Mouse (Mus musculus): Measurements from ENCODE around the gene Gal3st2b. TPM values are rescaled to one million over a fixed set of nuclear protein-coding genes. Genes with fewer than 3 reads are reported as not detected.
"Not testable (repeated sequence)": the region's sequence is repeated elsewhere in the genome, so short reads cannot be mapped to it uniquely, and the experiment has no call there.

Gal3st2b gene
- polyA plus RNA-seq, 1 experiment from 2014 or later: 0.10 TPM

DNA sequence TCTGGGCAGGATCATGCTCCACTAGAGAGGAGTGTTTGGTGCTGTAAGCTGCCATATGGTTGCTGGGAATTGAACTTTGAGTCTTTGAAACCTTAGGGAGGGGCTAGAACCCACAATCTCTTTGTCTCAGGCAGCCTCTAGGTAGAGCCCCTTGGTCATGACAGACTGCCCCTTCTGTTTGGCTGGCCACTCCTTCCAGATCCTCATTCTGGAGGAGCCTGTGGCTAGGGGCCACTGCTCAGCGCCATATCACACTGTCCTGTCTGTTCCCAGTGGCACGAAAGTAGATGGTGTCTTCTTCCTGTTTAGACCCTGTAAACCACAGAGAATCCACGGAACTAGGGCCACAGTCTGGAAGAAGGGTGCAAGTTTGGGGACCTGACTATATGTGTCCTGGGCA lies 4.5 kb downstream of the Gal3st2b start:
- not testable (repeated sequence) for H3K27ac ChIP-seq; H3K27me3 ChIP-seq; H3K4me1 ChIP-seq; ATAC-seq (ENCODE audit: borderline replicate concordance, extremely low read depth, low FRiP score, low TSS enrichment); H3K9ac ChIP-seq; H3K36me3 ChIP-seq; H3K4me2 ChIP-seq; H3K9me3 ChIP-seq; H3K4me3 ChIP-seq
- WGBS: 80% methylated on average over 3 of the region's 3 CpGs

DNA sequence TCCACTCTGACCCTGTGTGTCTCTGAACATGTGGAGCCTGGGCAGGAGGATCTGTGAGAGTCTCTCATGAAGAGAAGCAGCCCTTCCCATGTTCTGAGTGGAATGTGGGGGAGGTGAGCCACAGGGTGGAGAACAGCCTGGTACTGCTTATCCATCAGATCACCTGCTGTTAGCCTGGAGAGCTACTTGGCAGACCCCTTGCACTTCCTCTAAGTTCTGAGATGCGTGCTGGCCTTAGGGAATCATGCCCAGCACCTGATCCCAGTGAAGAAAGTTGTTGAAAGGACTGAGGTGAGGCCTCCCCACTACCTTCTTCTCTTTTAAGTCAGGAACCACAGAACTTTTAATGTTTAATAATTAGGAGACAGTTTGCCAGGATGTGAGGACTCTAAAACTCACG lies 5.0 kb downstream of the Gal3st2b start:
- 36% methylated on average over 2 of the region's 2 CpGs for WGBS
- H3K27me3 ChIP-seq: not testable (repeated sequence)

DNA sequence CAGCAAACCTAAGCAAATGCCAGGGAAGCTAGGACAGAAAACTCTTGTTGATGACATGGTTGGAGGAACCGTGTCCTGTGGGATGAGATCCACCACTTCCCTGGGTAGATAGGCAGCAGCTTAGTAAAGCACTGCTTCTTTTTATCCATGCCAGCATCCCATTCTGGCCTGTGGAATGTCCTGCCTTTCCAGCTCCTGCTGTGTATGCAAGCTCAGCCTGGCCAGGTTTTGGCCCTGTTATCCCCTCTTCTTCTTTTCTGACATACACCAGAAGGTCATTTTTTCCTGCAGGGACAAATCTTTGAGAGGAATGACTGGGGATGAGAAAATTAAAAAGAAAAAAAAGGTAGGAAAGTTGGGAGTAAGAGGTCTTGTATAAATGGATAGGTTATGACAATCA lies 17.3 kb downstream of the Gal3st2b start:
- H3K9me3 ChIP-seq; H3K36me3 ChIP-seq; H3K27me3 ChIP-seq; H3K4me2 ChIP-seq; ATAC-seq (ENCODE audit: borderline replicate concordance, extremely low read depth, low FRiP score, low TSS enrichment); H3K27ac ChIP-seq; H3K4me3 ChIP-seq; H3K9ac ChIP-seq; H3K4me1 ChIP-seq: not testable (repeated sequence)
- WGBS: 81% methylated on average over 1 of the region's 1 CpGs

More for the DNA sequence above, 5.0 kb downstream of the Gal3st2b start:
- H3K36me3 ChIP-seq; H3K9ac ChIP-seq; H3K9me3 ChIP-seq; H3K27ac ChIP-seq; ATAC-seq (ENCODE audit: borderline replicate concordance, extremely low read depth, low FRiP score, low TSS enrichment); H3K4me2 ChIP-seq; H3K4me1 ChIP-seq; H3K4me3 ChIP-seq: not testable (repeated sequence)

- WGBS: 36% methylated on average over 1 of the region's 1 CpGs
Measured at GRCm38 (mm10) chr1:93937807-93938206, 19.7 kb downstream of the Gal3st2b start.

GRCm38 (mm10) chr1:93938415-93938814 lies 20.3 kb downstream of the Gal3st2b start:
- not testable (repeated sequence) for H3K4me1 ChIP-seq; H3K27ac ChIP-seq; H3K27me3 ChIP-seq; H3K9me3 ChIP-seq; H3K36me3 ChIP-seq; ATAC-seq (ENCODE audit: borderline replicate concordance, extremely low read depth, low FRiP score, low TSS enrichment); H3K4me2 ChIP-seq; H3K4me3 ChIP-seq; H3K9ac ChIP-seq
- WGBS: 79% methylated on average over 7 of the region's 7 CpGs

More at GRCm38 (mm10) chr1:93937807-93938206, 19.7 kb downstream of the Gal3st2b start:
- H3K27ac ChIP-seq; H3K4me1 ChIP-seq; H3K9ac ChIP-seq; H3K4me3 ChIP-seq; ATAC-seq (ENCODE audit: borderline replicate concordance, extremely low read depth, low FRiP score, low TSS enrichment); H3K36me3 ChIP-seq; H3K9me3 ChIP-seq; H3K4me2 ChIP-seq; H3K27me3 ChIP-seq: not testable (repeated sequence)

GRCm38 (mm10) chr1:93949087-93949486 lies 31.0 kb downstream of the Gal3st2b start:
- not testable (repeated sequence) for H3K9me3 ChIP-seq; H3K4me3 ChIP-seq; H3K27ac ChIP-seq; H3K9ac ChIP-seq; H3K4me1 ChIP-seq; H3K27me3 ChIP-seq; H3K36me3 ChIP-seq; ATAC-seq (ENCODE audit: borderline replicate concordance, extremely low read depth, low FRiP score, low TSS enrichment); H3K4me2 ChIP-seq
- no CpG with 5 or more reads among the region's 11 CpGs for WGBS

DNA sequence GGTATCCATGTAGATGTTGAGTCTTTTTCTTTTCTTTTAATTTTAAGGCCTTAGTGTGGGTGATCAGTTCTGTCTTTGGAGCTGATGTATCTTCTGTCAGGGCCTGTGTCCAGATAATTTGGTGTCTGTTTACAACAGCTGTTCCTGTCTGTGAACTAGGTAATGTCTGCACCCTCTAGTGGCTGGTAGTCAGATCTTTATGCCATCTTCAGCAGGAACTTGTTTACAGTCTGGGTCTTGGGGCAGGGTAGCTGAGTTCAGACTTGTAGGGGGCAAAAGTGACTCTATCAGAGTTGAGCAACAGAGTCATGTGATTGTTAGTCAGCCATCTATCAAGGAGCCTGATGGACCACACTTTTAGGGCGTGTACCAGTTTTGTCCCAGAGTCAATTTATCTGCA lies 48.4 kb downstream of the Gal3st2b start:
- H3K4me3 ChIP-seq, H3K9me3 ChIP-seq, H3K36me3 ChIP-seq, H3K4me2 ChIP-seq, H3K9ac ChIP-seq, H3K27ac ChIP-seq, H3K27me3 ChIP-seq, H3K4me1 ChIP-seq: not testable (repeated sequence)
- 0 out of 2 replicates have a peak, but pooled peaks have one; percentile 27 for ATAC-seq (ENCODE audit: borderline replicate concordance, extremely low read depth, low FRiP score, low TSS enrichment)
- WGBS: no CpG with 5 or more reads among the region's 1 CpGs

GRCm38 (mm10) chr1:93970380-93970779 lies 52.3 kb downstream of the Gal3st2b start:
- H3K4me2 ChIP-seq; H3K27ac ChIP-seq; H3K36me3 ChIP-seq; H3K9me3 ChIP-seq; H3K9ac ChIP-seq; H3K4me1 ChIP-seq; H3K27me3 ChIP-seq; ATAC-seq (ENCODE audit: borderline replicate concordance, extremely low read depth, low FRiP score, low TSS enrichment); H3K4me3 ChIP-seq: not testable (repeated sequence)
- WGBS: 33% methylated on average over 3 of the region's 5 CpGs

DNA sequence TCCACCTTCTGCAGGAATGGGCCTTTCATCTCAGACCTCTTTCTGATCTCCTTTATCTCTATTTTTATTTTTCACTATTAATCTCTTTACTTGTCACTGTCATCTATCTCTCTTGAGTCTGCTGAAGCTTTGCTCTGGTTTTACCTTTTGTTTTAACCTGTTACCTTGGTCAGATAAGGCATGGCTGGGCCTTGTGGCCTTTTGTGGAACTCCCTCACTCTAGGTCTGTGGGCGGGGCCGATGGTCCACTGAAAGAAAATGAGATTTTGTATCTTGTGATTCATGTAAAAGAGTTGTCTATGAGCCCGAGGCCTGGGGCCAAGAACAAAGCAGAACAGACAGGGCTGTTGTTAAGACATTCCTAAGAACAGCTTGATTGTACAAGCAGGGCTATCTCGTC lies 52.7 kb downstream of the Gal3st2b start:
- not testable (repeated sequence) for H3K4me3 ChIP-seq; ATAC-seq (ENCODE audit: borderline replicate concordance, extremely low read depth, low FRiP score, low TSS enrichment); H3K9ac ChIP-seq; H3K27ac ChIP-seq; H3K4me1 ChIP-seq; H3K9me3 ChIP-seq; H3K27me3 ChIP-seq; H3K36me3 ChIP-seq; H3K4me2 ChIP-seq
- no CpG with 5 or more reads among the region's 4 CpGs for WGBS

- not testable (repeated sequence) for ATAC-seq (ENCODE audit: borderline replicate concordance, extremely low read depth, low FRiP score, low TSS enrichment); H3K4me3 ChIP-seq; H3K4me1 ChIP-seq; H3K27ac ChIP-seq; H3K27me3 ChIP-seq; H3K4me2 ChIP-seq; H3K36me3 ChIP-seq; H3K9me3 ChIP-seq; H3K9ac ChIP-seq
- WGBS: 58% methylated on average over 2 of the region's 4 CpGs
Measured at GRCm38 (mm10) chr1:93975764-93976163, 57.7 kb downstream of the Gal3st2b start.

- WGBS: no CpG with 5 or more reads among the region's 7 CpGs
- not testable (repeated sequence) for H3K9ac ChIP-seq; H3K27me3 ChIP-seq; H3K4me2 ChIP-seq; H3K36me3 ChIP-seq; H3K4me1 ChIP-seq; H3K4me3 ChIP-seq; ATAC-seq (ENCODE audit: borderline replicate concordance, extremely low read depth, low FRiP score, low TSS enrichment); H3K27ac ChIP-seq; H3K9me3 ChIP-seq
Measured at GRCm38 (mm10) chr1:93978287-93978686, 60.2 kb downstream of the Gal3st2b start.

GRCm38 (mm10) chr1:93980932-93981331 lies 62.8 kb downstream of the Gal3st2b start:
- not testable (repeated sequence) for H3K4me1 ChIP-seq; H3K36me3 ChIP-seq; H3K27me3 ChIP-seq; H3K4me3 ChIP-seq; H3K4me2 ChIP-seq; H3K27ac ChIP-seq; ATAC-seq (ENCODE audit: borderline replicate concordance, extremely low read depth, low FRiP score, low TSS enrichment); H3K9me3 ChIP-seq; H3K9ac ChIP-seq
- no CpG with 5 or more reads among the region's 2 CpGs for WGBS

DNA sequence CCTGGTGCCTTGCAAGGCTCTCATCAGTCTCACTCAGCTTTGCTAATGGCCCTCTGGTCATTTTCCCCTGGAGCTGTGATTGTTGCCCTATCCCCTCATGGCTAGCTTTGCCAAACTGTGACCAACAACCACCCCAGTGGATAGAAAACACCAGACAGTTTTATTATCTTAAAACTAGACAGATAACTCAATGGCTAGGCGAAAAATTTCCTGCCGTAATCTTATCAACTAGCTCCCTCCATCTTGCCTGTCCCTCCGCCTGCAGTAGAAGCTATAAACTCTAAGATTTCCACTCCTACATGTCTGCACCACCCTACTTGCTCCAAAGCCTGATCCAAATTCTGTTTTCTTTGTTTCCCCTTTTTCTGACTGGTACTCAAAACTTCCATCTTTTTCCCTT lies 68.1 kb downstream of the Gal3st2b start:
- no peaks in the 10 kb centered on the region for H3K27me3 ChIP-seq
- whole genome bisulfite sequencing: 65% methylated on average over 3 of the region's 3 CpGs
- ATAC-seq (ENCODE audit: borderline replicate concordance, extremely low read depth, low FRiP score, low TSS enrichment): no peak

More for the DNA sequence above, 68.1 kb downstream of the Gal3st2b start:
- Histone ChIP-seq H3K27ac (no peak overlapping the region), H3K9ac (no peak overlapping the region), H3K4me3 (no peak overlapping the region), H3K36me3 (no peaks in the 10 kb centered on the region), H3K4me1 (no peaks in the 10 kb centered on the region), H3K4me2 (no peak overlapping the region), H3K9me3 (no peaks in the 10 kb centered on the region)
